13 mouse cellular contexts compared by ENCODE assay signal in genomic region chr4:97874916-97875315, GRCm38 (mm10).
A peak's percentile ranks its signal among the peaks of the same experiment; 100 is the strongest.
DNase-seq lines count a peak whose midpoint lies in the region; ATAC-seq and TF ChIP-seq lines count a peak whose summit lies in the region.
"Had no signal": no experiment of that assay in that cellular context is flagged by ENCODE, and none has a peak within 500 bp of the region (broad histone marks: within the 10 kb centered on the region; RNA-seq: fewer than 3 reads in every experiment).

No protein-coding gene starts in this region.

- no peak overlapping the region for H3K4me2 ChIP-seq in forebrain, postnatal 0 days (ENCODE audit: low read depth)
- no peak overlapping the region for H3K4me2 ChIP-seq in stomach, embryonic 15.5 days

- no peaks in the 10 kb centered on the region for H3K9me3 ChIP-seq in forebrain, postnatal 0 days (ENCODE audit: low read length)
- no peaks in the 10 kb centered on the region for H3K9me3 ChIP-seq in stomach, embryonic 15.5 days

- DNase-seq in gastrocnemius, adult 2 months, result no peak
- DNase-seq in gastrocnemius, postnatal 14 days, result no peak
- no peak for DNase-seq in left cerebral cortex, adult 2 months (ENCODE audit: extremely low spot score in 1 of 2, low spot score in 2 of 2)
- no peak for DNase-seq in left cerebral cortex, postnatal 36 days (ENCODE audit: low spot score in 2 of 2)
- no peak for DNase-seq in forebrain, postnatal 0 days
- no peak for DNase-seq in thymus, postnatal 14 days
- no peak for DNase-seq in kidney, adult 2 months
- DNase-seq: adrenal gland, postnatal 25 days; heart, adult 18-20 months; heart, postnatal 14 days; kidney, adult 8-10 months; right cerebral cortex, adult 18-20 months had no signal

- no peaks in the 10 kb centered on the region for H3K27me3 ChIP-seq in forebrain, postnatal 0 days (ENCODE audit: insufficient read depth, low read length)
- no peaks in the 10 kb centered on the region for H3K27me3 ChIP-seq in stomach, embryonic 15.5 days (replicated peaks)
- H3K27me3 ChIP-seq in kidney, adult 2 months (replicated peaks; ENCODE audit: control insufficient read depth, insufficient read depth, low read length), result no peaks in the 10 kb centered on the region

- no peaks in the 10 kb centered on the region for H3K36me3 ChIP-seq in forebrain, postnatal 0 days (ENCODE audit: insufficient read depth)
- no peaks in the 10 kb centered on the region for H3K36me3 ChIP-seq in stomach, embryonic 15.5 days
- H3K36me3 ChIP-seq in kidney, adult 2 months (ENCODE audit: control insufficient read depth, insufficient read depth, low read length), result no peaks in the 10 kb centered on the region

- H3K4me1 ChIP-seq in forebrain, postnatal 0 days (ENCODE audit: insufficient read depth), result peaks cover 14% of the 10 kb centered on the region
- peaks cover 17% of the 10 kb centered on the region for H3K4me1 ChIP-seq in stomach, embryonic 15.5 days
- peaks cover 17% of the 10 kb centered on the region; the same call in 1 of the 2 replicates for H3K4me1 ChIP-seq in kidney, adult 2 months (ENCODE audit: control insufficient read depth, insufficient read depth, low read length)

- H3K27ac ChIP-seq in gastrocnemius, adult 2 months, result 0 out of 2 replicates have a peak overlapping the region, but pooled peaks have one; percentile 21
- H3K27ac ChIP-seq in left cerebral cortex, adult 2 months, result peak overlapping the region; percentile 47
- H3K27ac ChIP-seq in forebrain, postnatal 0 days (ENCODE audit: low read depth, low read length), result no peak overlapping the region
- peak overlapping the region; percentile 7; the same call in 1 of the 2 replicates for H3K27ac ChIP-seq in stomach, embryonic 15.5 days
- no peak overlapping the region for H3K27ac ChIP-seq in kidney, adult 2 months (ENCODE audit: insufficient read depth, low read depth, low read length)

- peak; percentile 49; the same call in 1 of the 2 replicates for ATAC-seq in forebrain, postnatal 0 days
- no peak for ATAC-seq in stomach, embryonic 15.5 days (ENCODE audit: insufficient read depth, low FRiP score, low read depth)

- TF ChIP-seq CTCF in gastrocnemius, adult 2 months (IDR thresholded peaks at IDR 0.05), result no peak
- TF ChIP-seq CTCF in left cerebral cortex, adult 2 months (IDR thresholded peaks at IDR 0.05), result no peak
- TF ChIP-seq CTCF in forebrain, postnatal 0 days (IDR thresholded peaks at IDR 0.05; ENCODE audit: low read depth), result no peak
- no peak for TF ChIP-seq CTCF in kidney, adult 2 months (conservative IDR thresholded peaks at IDR 0.05; ENCODE audit: insufficient read depth, insufficient read length, low read depth, low read length)

- no peak for TF ChIP-seq POLR2A in kidney, adult 2 months (IDR thresholded peaks at IDR 0.05; ENCODE audit: low read depth, low read length)

- no peak overlapping the region for H3K9ac ChIP-seq in forebrain, postnatal 0 days
- no peak overlapping the region for H3K9ac ChIP-seq in stomach, embryonic 15.5 days

- intact Hi-C loops in gastrocnemius, adult 2 months (cut with DNase I), result loop anchor here (5.0 kb wide), 2 partner anchors 32 to 127 kb away; no protein-coding TSS in a partner anchor
- intact Hi-C loops in gastrocnemius, postnatal 14 days (cut with DNase I; ENCODE audit: low total_unique reads), result no loop called here
- intact Hi-C loops in left cerebral cortex, adult 2 months (cut with DNase I), result no loop called here
- intact Hi-C loops in left cerebral cortex, postnatal 36 days (cut with DNase I), result no loop called here

- no peak overlapping the region for H3K4me3 ChIP-seq in gastrocnemius, adult 2 months
- H3K4me3 ChIP-seq in left cerebral cortex, adult 2 months, result no peak overlapping the region
- H3K4me3 ChIP-seq in forebrain, postnatal 0 days (ENCODE audit: low read depth, low read length), result no peak overlapping the region
- H3K4me3 ChIP-seq in stomach, embryonic 15.5 days (replicated peaks), result no peak overlapping the region
- H3K4me3 ChIP-seq in kidney, adult 2 months (ENCODE audit: insufficient read depth, low read depth, low read length), result no peak overlapping the region

- 40% methylated on average over 3 of the region's 3 CpGs for WGBS in forebrain, postnatal 0 days
- 76% methylated on average over 3 of the region's 3 CpGs for WGBS in stomach, embryonic 15.5 days
- WGBS in kidney, adult 2 months, result 77% methylated on average over 3 of the region's 3 CpGs

Comparison
In these comparisons a context has a peak if more than half of its experiments do, and no peak if none do; other contexts are left out.
1. H3K27ac ChIP-seq: peak in gastrocnemius, adult 2 months (single experiment), left cerebral cortex, adult 2 months (single experiment) and stomach, embryonic 15.5 days (single experiment); none in forebrain, postnatal 0 days (single experiment) and kidney, adult 2 months (single experiment).